Mouse (Mus musculus) brain, embryonic 14.5 days (tissue): ENCODE results near the gene Gm49383. TPM values are rescaled to one million over a fixed set of nuclear protein-coding genes. Genes with fewer than 3 reads are reported as not detected.
A peak's percentile ranks its signal among the peaks of the same experiment; 100 is the strongest.

Source experiments
- DNase-seq: peaks from one replicate; pipeline ENCODE4 v3.0.0-alpha.2; 2011; ENCODE audit warnings: low read depth
- CTCF ChIP-seq: fragments of 200-500 bp; IDR thresholded peaks from 2 replicates; pipeline ENCODE4 v1.5.1; 2012; ENCODE audit warnings: inconsistent platforms, mild to moderate bottlenecking, moderate library complexity, borderline replicate concordance; ENCODE audit not compliant: insufficient read depth, insufficient read length; ENCODE audit errors: extremely low read depth
- POLR2A ChIP-seq: fragments of 200-500 bp; IDR thresholded peaks from 2 replicates; pipeline ENCODE4 v1.6.1; 2012; ENCODE audit warnings: mild to moderate bottlenecking, inconsistent platforms, borderline replicate concordance; ENCODE audit not compliant: poor library complexity, insufficient read depth, insufficient read length, severe bottlenecking; ENCODE audit errors: extremely low read depth
- polyA plus RNA-seq: library from polyadenylated mRNA; depleted of rRNA; stranded (reverse); fragments of >200 nt; gene quantifications from 2 replicates; pipeline ENCODE4 v1.2.3, GENCODE M21; 2012; rRNA removed

Gene Gm49383
- polyA plus RNA-seq, 1 experiment, result 4.1 TPM

GRCm38 (mm10) chr12:69155923-69156322 is 41.0 kb downstream of the Gm49383 start:
- no peak for DNase-seq

DNA sequence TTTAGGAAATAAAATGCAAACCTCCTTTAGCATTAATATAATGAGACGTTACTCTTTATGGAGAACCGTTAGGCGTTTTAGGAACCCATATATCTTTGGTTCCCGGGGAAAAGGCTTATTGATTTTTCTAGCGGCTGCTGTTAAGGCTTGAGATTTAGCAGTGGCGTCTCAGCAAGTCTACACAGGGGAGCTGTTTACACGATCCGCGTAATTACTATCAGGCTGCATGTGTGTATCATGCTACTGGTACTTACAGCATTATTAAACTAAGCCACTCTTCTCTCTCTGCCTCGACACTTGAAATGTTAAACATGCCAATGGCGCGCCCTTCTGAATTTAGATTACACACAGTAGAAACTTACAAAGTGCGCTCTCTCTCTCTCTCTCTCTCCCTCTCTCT is 46.9 kb downstream of the Gm49383 start:
- no peak for TF ChIP-seq POLR2A
- TF ChIP-seq CTCF, result no peak
- DNase-seq, result peak; percentile 15

More at GRCm38 (mm10) chr12:69155923-69156322, 41.0 kb downstream of the Gm49383 start:
- no peak for TF ChIP-seq POLR2A
- TF ChIP-seq CTCF, result no peak

DNA sequence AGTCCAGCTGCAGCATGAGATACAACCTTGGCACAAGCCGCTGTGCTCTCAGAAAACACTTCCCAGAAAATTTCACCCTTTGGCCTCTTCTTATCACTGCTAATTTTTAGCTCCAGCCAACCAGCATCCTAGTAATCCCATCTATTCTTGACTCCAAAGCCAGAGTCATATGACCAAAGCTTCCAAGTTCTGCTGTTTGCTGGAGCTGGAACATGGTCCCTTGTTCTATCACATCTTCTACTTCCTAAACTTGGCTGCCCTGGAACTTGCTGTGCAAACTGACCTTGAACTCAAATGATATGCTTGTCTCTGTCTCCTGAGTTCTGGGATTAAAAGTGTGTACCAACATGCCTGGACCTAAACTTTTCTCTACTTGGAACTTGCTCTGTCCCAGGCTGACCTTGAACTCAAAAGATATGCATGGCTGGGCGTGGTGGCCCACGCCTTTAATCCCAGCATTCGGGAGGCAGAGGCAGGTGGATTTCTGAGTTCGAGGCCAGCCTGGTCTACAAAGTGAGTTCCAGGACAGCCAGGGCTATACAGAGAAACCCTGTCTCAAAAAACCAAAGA is 49.7 kb downstream of the Gm49383 start:
- TF ChIP-seq CTCF, result no peak
- no peak for TF ChIP-seq POLR2A
- DNase-seq, result no peak

DNA sequence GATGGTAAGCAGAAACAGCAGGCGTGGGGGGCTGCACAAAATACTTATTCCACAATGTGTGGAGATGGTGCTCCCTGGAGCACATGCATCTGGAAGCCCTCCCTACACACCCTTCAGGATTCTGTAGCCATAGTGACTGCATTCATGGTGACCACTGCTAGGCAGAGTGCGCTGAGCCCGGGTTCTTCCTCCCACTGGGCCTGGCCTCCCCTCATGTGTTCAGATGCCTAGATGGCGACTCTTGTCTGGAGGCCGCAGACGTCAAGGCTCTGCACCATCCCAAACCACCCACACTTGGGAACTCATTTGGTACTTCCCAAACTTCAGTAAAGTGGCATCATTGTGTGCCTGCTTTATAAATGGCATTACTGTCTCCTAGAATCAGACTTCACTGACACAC is 53.4 kb downstream of the Gm49383 start:
- TF ChIP-seq CTCF (no peak), POLR2A (no peak)
- no peak for DNase-seq

DNA sequence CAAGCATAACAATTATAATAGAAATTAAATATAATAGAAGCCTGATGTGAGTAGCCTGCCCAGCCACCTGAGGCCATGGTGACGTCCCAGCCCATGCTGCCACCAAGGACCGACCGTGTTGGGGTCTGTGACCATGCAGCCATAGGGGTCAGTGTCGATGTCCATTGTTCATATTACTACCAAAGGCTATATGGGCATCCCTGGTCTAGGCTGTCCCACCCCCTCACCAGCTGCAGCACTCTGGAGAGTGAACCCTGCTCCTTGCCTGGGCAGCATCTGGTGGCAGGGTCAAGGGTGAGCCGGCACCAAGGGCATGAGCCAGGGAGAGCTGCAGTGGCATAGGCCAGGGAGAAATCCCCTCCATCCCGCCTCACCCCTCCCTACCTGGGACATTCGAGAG is 57.1 kb downstream of the Gm49383 start:
- TF ChIP-seq CTCF (no peak), POLR2A (no peak)
- DNase-seq, result no peak

GRCm38 (mm10) chr12:69139201-69139600 is 57.7 kb downstream of the Gm49383 start:
- DNase-seq, result no peak
- TF ChIP-seq CTCF (no peak), POLR2A (no peak)

Other genes with a start within 250 kb of the Gm49383 start
- 1,659 and 2,656 TPM in 2 replicates for gene Rps29, start 37.9 kb downstream of the Gm49383 start, polyA plus RNA-seq
- 4.9 and 11.2 TPM in 2 replicates for gene Lrr1, start 28.3 kb downstream of the Gm49383 start, polyA plus RNA-seq
- 318 and 320 TPM in 2 replicates for gene Rpl36al, start 13.0 kb downstream of the Gm49383 start, polyA plus RNA-seq
- 16.1 and 19.9 TPM in 2 replicates for gene Mgat2, start 12.9 kb downstream of the Gm49383 start, polyA plus RNA-seq
- 4.6 and 5.7 TPM in 2 replicates for gene Dnaaf2, start 1.3 kb upstream of the Gm49383 start, polyA plus RNA-seq
- 5.1 and 5.5 TPM in 2 replicates for gene Gm49384, start 7.2 kb upstream of the Gm49383 start, polyA plus RNA-seq
- 7.8 and 14.5 TPM in 2 replicates for gene Pole2, start 31.1 kb upstream of the Gm49383 start, polyA plus RNA-seq
- 4.9 and 5.3 TPM in 2 replicates for gene Klhdc1, start 44.1 kb upstream of the Gm49383 start, polyA plus RNA-seq
- 206 and 232 TPM in 2 replicates for gene Klhdc2, start 99.6 kb upstream of the Gm49383 start, polyA plus RNA-seq
- gene Nemf, start 160.1 kb upstream of the Gm49383 start, polyA plus RNA-seq, result 31.3 and 35.9 TPM in 2 replicates
- gene Arf6, start 175.0 kb upstream of the Gm49383 start, polyA plus RNA-seq, result 67.8 and 72.2 TPM in 2 replicates
- 0.36 and 0.39 TPM in 2 replicates for gene Gm9887, start 175.4 kb upstream of the Gm49383 start, polyA plus RNA-seq